Comparison of ENCODE assay signal across 21 mouse cellular contexts in genomic region chr11:36872961-36873360, GRCm38 (mm10).
DNase-seq lines count a peak whose midpoint lies in the region; ATAC-seq and TF ChIP-seq lines count a peak whose summit lies in the region.
"Had no signal": no experiment of that assay in that cellular context is flagged by ENCODE, and none has a peak within 500 bp of the region (broad histone marks: within the 10 kb centered on the region; RNA-seq: fewer than 3 reads in every experiment).

No protein-coding gene starts in this region.

- ATAC-seq in kidney, embryonic 14.5 days (ENCODE audit: low FRiP score, low TSS enrichment), result peak; percentile 95
- ATAC-seq in lung, embryonic 16.5 days (ENCODE audit: low read depth), result peak; percentile 65
- peak; percentile 56; the same call in 1 of the 2 replicates for ATAC-seq in embryonic facial prominence, embryonic 11.5 days (replicated peaks; ENCODE audit: insufficient number of reproducible peaks, low FRiP score, low TSS enrichment, low read depth)
- ATAC-seq in megakaryocyte, adult 5-6 weeks (ENCODE audit: poor library complexity, severe bottlenecking), result no peak
- ATAC-seq: liver, postnatal 0 days; midbrain, embryonic 13.5 days had no signal

- no peak overlapping the region for H3K9ac ChIP-seq in kidney, embryonic 14.5 days (ENCODE audit: low read depth, low read length)
- H3K9ac ChIP-seq in lung, embryonic 16.5 days (ENCODE audit: low read length), result no peak overlapping the region
- H3K9ac ChIP-seq in embryonic facial prominence, embryonic 11.5 days (replicated peaks; ENCODE audit: low read length), result no peak overlapping the region
- H3K9ac ChIP-seq: forebrain, embryonic 12.5 days; heart, embryonic 13.5 days; liver, postnatal 0 days; midbrain, embryonic 13.5 days; neural tube, embryonic 13.5 days had no signal

- no peak for TF ChIP-seq CTCF in left cerebral cortex, adult 2 months (IDR thresholded peaks at IDR 0.05)

- no peak for DNase-seq in kidney, postnatal 10 days
- no peak for DNase-seq in lung, postnatal 4 days
- peak; percentile 61 for DNase-seq in embryonic facial prominence, embryonic 11.5 days (ENCODE audit: low spot score)
- DNase-seq in layer of hippocampus, postnatal 36 days, result peak; percentile 22 to 23
- DNase-seq in left cerebral cortex, adult 2 months (ENCODE audit: extremely low spot score in 1 of 2, low spot score in 2 of 2), result no peak
- DNase-seq: B cell, adult 2 months; cerebellum, adult 9-10 months; gastrocnemius, postnatal 14 days; heart, adult 18-20 months; kidney, adult 2 months; liver, postnatal 0 days; right cerebral cortex, postnatal 14 days; spleen, adult 18-20 months; thymus, postnatal 4 days had no signal

- WGBS in kidney, embryonic 14.5 days, result 24% methylated on average over 4 of the region's 4 CpGs
- 39% methylated on average over 4 of the region's 4 CpGs for WGBS in lung, embryonic 16.5 days
- WGBS in embryonic facial prominence, embryonic 11.5 days, result 42% methylated on average over 4 of the region's 4 CpGs

- H3K9me3 ChIP-seq in kidney, embryonic 14.5 days (ENCODE audit: control insufficient read depth, low read length), result no peaks in the 10 kb centered on the region
- no peaks in the 10 kb centered on the region for H3K9me3 ChIP-seq in lung, embryonic 16.5 days (ENCODE audit: control insufficient read depth, low read length)
- no peaks in the 10 kb centered on the region for H3K9me3 ChIP-seq in embryonic facial prominence, embryonic 11.5 days (replicated peaks; ENCODE audit: control insufficient read depth, low read length)
- H3K9me3 ChIP-seq: forebrain, embryonic 12.5 days; heart, embryonic 13.5 days; midbrain, embryonic 13.5 days; neural tube, embryonic 13.5 days had no signal

- no peaks in the 10 kb centered on the region for H3K27me3 ChIP-seq in kidney, embryonic 14.5 days (ENCODE audit: control insufficient read depth, insufficient read depth, low read length)
- no peaks in the 10 kb centered on the region for H3K27me3 ChIP-seq in lung, embryonic 16.5 days (ENCODE audit: control insufficient read depth, insufficient read depth, low read depth, low read length)
- H3K27me3 ChIP-seq in embryonic facial prominence, embryonic 11.5 days (ENCODE audit: control insufficient read depth, insufficient read depth, low read length), result no peaks in the 10 kb centered on the region
- H3K27me3 ChIP-seq: forebrain, embryonic 12.5 days; heart, embryonic 13.5 days; midbrain, embryonic 13.5 days; neural tube, embryonic 13.5 days had no signal

- intact Hi-C loops in left cerebral cortex, adult 2 months (cut with DNase I), result no loop called here

- H3K4me1 ChIP-seq in kidney, embryonic 14.5 days (ENCODE audit: control insufficient read depth, insufficient read depth, low read length), result peaks cover 4% of the 10 kb centered on the region; the same call in 1 of the 2 replicates
- no peaks in the 10 kb centered on the region for H3K4me1 ChIP-seq in lung, embryonic 16.5 days (replicated peaks; ENCODE audit: control insufficient read depth, insufficient read depth, low read length)
- no peaks in the 10 kb centered on the region for H3K4me1 ChIP-seq in embryonic facial prominence, embryonic 11.5 days (ENCODE audit: control insufficient read depth, insufficient read depth, low read length)
- H3K4me1 ChIP-seq: forebrain, embryonic 12.5 days; midbrain, embryonic 13.5 days; neural tube, embryonic 13.5 days had no signal

- no peak overlapping the region for H3K27ac ChIP-seq in kidney, embryonic 14.5 days (ENCODE audit: low read depth, low read length)
- H3K27ac ChIP-seq in lung, embryonic 16.5 days (ENCODE audit: low read length), result no peak overlapping the region
- H3K27ac ChIP-seq in embryonic facial prominence, embryonic 11.5 days (replicated peaks; ENCODE audit: low read depth, low read length), result no peak overlapping the region
- no peak overlapping the region for H3K27ac ChIP-seq in left cerebral cortex, adult 2 months
- H3K27ac ChIP-seq: forebrain, embryonic 12.5 days; heart, embryonic 13.5 days; midbrain, embryonic 13.5 days; neural tube, embryonic 13.5 days had no signal

- no peaks in the 10 kb centered on the region for H3K36me3 ChIP-seq in kidney, embryonic 14.5 days (ENCODE audit: control insufficient read depth, insufficient read depth, low read length)
- no peaks in the 10 kb centered on the region for H3K36me3 ChIP-seq in lung, embryonic 16.5 days (ENCODE audit: control insufficient read depth, insufficient read depth, low read length)
- H3K36me3 ChIP-seq in embryonic facial prominence, embryonic 11.5 days (replicated peaks; ENCODE audit: control insufficient read depth, insufficient read depth, low read depth, low read length), result no peaks in the 10 kb centered on the region
- H3K36me3 ChIP-seq: forebrain, embryonic 12.5 days; heart, embryonic 13.5 days; midbrain, embryonic 13.5 days; neural tube, embryonic 13.5 days had no signal

- H3K4me3 ChIP-seq in kidney, embryonic 14.5 days (ENCODE audit: low read length), result no peak overlapping the region
- H3K4me3 ChIP-seq in lung, embryonic 16.5 days (ENCODE audit: low read length), result no peak overlapping the region
- H3K4me3 ChIP-seq in embryonic facial prominence, embryonic 11.5 days (ENCODE audit: low read depth, low read length), result no peak overlapping the region
- no peak overlapping the region for H3K4me3 ChIP-seq in left cerebral cortex, adult 2 months
- H3K4me3 ChIP-seq: forebrain, embryonic 12.5 days; heart, embryonic 13.5 days; midbrain, embryonic 13.5 days; neural tube, embryonic 13.5 days had no signal

- H3K4me2 ChIP-seq in kidney, embryonic 14.5 days (replicated peaks; ENCODE audit: low read depth, low read length), result no peak overlapping the region
- H3K4me2 ChIP-seq in lung, embryonic 16.5 days (ENCODE audit: low read depth, low read length), result no peak overlapping the region
- no peak overlapping the region for H3K4me2 ChIP-seq in embryonic facial prominence, embryonic 11.5 days (ENCODE audit: low read depth, low read length)
- H3K4me2 ChIP-seq: forebrain, embryonic 12.5 days; heart, embryonic 13.5 days; midbrain, embryonic 13.5 days; neural tube, embryonic 13.5 days had no signal

Comparison
In these comparisons a context has a peak if more than half of its experiments do, and no peak if none do; other contexts are left out.
1. DNase-seq: peak in embryonic facial prominence, embryonic 11.5 days (single experiment) and layer of hippocampus, postnatal 36 days (2 of 2); none in kidney, postnatal 10 days (single experiment), lung, postnatal 4 days (0 of 2) and left cerebral cortex, adult 2 months (0 of 2).